Mouse (Mus musculus): ENCODE results near the gene Atp5e.

Atp5e gene

DNA sequence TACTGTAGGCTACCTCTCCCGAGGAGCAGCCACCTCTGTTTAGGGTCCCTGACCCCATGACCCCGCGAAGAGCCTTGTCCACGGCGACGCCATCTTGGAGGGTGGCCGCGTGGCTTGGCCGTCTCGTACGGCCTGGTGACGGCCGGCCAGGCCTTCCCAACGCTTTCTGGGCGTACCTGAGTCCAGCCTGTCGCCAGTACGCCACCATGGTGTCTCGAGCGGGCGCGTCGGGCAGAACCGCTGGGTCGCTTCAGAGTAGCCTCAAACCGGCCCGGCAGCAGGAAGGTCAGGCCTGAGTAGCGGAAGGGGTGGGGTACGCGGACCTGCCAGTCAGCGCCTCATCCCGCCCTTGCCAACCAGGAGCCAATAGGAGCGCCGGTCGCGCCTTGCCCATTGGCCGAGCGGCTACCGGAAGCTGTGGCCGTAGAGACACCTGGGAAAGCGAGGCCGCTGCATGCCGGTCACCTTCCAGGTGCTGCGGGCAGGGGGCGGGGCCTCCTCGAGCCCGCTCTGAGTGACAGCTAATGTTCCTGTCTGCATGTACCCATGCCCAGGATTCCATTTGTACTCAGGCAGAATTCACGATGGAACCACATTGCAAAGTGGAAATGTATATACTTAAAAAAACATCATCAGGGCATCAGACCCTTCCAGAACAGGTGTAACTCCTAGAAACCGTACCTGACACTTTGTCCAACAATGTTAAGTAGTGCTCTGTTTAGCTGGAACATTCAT is at the start of gene Atp5e:
TSS of gene Atp5e (minus strand) at position 317 of the 735 bp plus-strand sequence.
- DNase-seq (ENCODE audit: low spot score): peak; percentile 95

GRCm38 (mm10) chr2:174509825-174510224 is 45.9 kb upstream of the Atp5e start:
- DNase-seq (ENCODE audit: low spot score): no peak

- DNase-seq (ENCODE audit: low spot score): no peak
These were observed 44.1 kb upstream of the Atp5e start for GRCm38 (mm10) chr2:174507998-174508397.

DNA sequence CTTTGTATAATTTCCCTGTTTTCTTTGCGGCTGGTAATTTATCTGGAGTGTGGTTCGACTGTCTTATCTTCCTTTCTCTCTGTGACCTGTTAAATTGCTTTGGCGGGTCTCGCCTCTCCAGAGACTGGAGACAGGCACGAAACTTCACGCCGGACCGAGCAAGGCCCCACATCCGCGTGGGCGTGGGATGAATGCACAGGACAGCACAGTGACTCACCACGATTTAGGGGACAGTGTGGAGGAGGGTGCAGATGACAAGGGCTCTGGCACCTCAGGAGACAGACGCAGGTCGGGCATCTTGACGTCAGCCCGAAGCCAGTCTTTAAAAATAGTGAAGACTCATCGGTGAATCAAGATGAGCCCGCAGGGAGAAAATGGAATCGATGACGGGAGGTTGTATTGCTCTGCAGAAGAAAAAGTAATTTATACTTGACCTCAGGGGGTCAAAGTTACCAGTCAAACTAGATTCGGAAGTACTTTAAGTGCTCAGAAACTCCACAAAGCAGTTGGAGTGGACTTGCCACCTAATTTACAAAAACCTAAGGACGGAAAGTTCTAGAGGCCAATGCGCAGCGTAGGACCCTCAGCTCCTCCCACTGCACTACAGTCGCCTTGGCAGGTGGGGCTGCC is 39.0 kb upstream of the Atp5e start:
- no peak for DNase-seq (ENCODE audit: low spot score)

DNA sequence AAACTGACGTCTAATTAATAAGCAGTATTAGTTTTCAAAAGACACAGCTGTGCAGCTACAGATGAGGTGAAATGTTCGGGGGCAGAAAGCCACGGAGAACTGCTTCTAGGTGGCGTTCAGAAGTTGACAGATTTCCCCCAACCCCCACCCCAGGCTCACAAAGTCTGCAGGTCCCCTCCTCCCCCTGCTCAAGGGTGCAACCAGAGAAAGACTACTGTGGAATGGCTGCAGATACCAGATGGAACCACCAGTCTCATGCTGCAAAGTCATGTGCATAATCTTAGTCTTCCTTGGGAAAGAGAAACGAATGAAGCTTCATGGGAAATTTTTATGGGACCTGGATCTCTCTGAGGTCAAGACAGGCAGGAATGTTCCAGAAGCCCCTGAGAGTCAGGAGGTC is 38.4 kb upstream of the Atp5e start:
- no peak for DNase-seq (ENCODE audit: low spot score)

DNA sequence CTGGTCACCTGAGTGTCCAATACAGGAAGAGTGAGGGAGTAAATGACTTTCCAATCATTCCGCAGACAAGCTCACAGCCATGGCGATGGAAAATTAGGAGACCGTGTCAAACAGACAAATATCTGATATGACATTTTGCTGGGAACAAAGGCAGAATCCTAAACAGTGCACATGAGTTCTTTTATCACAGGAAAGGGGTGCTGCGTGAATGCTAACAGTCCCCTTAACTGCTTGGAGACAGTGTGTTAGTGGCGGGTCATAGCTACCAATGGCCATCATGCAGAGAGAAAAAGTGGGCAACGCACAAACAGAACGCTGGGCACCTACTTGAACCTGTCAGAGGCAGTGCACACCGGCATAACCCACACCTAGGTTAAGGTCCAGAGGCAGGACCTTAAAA is 37.6 kb upstream of the Atp5e start:
- no peak for DNase-seq (ENCODE audit: low spot score)

DNA sequence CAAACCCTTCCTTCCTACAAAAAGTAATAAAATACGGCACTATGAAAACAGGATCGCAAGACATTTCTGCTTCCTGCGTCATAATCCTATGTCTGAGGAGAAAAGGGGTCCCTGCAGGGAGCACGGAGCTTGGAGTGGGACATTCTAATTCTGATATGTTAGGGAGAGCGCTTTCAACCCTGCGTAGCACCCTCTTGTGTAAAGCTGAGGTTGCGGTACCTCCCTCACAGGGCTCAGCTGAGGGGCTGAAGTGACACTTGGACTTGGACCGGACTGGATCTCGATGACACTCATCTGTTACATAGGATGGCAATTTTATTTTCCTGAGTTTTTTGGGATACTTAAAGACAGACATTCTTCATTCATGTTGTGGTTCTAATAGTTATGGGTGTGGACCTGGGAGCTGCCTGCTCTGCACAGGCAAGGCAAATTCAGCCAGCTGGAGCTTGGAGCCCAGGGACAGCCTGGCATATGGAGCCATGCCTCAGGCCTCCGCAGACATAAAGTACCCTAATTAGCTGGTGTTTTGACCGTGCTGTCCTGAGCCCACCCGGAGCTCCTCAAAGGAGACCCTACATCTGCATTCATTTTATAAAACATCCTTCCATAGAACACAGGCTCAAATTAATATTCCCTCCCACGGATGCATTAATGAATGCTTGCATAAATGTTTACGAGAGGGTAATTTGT is 37.1 kb upstream of the Atp5e start:
- DNase-seq (ENCODE audit: low spot score): no peak

GRCm38 (mm10) chr2:174492858-174493257 is 29.0 kb upstream of the Atp5e start:
- DNase-seq (ENCODE audit: low spot score): no peak

GRCm38 (mm10) chr2:174487005-174487404 is 23.1 kb upstream of the Atp5e start:
- DNase-seq (ENCODE audit: low spot score): no peak

DNA sequence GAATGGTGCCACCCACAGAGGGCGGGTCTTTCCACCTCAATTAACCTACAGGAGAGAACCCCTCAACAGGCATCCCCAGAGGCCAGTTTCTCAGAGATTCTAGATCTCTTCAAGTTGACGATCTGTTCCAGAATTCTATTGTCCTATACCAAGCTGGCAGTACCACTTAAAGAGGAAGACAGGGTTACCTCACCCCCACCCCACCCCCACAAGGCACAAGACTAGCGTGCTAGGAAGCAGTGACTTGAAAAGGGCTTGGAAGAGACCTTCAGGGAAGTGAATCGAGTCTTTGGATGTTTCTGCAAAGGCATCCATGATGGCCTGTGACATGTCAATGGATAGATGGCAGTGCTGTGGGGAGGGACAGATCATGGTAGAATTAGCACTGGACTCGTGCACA is 14.8 kb upstream of the Atp5e start:
- no peak for DNase-seq (ENCODE audit: low spot score)

DNA sequence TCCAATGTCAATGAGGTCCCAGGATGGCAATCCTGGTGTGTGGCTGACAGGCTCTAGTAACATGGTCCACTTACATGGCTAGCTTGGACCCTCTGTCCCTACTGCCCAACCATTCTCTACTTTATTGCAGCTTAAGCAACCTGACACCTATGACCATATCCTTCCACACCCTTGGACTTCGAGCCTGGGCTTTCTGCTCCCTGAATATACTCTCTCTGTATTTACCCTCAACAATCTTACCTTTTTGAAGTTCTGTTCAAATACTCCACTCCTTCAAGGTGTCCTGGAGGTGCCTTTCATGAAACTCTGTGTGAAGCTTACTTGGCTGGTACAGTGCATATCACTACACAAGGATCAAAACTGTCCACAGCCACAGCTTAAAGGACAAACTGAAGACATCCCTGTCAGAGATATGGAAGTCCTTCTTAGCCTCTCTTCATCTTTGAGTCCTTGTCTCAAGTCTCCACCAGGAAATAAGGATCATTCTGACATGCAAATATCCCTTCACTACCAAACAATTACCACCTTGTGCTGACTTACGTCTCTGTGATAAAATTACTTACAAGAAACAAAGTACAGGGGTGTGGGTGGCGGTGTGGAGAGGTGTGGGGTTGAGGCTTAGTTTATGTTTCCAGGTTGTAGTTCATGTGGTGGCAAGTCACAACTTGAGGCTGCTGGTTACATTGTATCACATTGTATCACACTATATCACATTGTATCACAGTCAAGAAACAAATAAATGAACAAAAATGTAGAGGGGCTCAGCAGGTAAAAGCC is 13.8 kb upstream of the Atp5e start:
- DNase-seq (ENCODE audit: low spot score): no peak

DNA sequence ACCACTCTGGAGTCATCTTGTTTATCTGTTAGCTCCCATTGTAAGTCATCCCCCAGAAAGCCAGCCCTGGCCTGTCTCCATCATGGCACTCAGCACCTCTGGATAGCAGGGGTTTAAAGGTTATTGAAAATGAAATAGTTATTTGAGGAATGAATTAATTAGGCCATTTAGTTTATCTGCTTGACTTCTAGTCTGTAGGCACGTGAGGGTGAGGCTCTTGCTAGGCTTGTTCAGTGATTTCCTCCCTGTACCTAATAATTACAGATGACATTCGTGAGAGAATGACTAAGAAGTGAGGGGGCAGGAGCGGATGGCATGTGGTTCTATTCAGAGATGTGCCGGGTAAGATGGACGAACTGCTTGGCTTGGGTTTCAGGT is 9.6 kb upstream of the Atp5e start:
- no peak for DNase-seq (ENCODE audit: low spot score)

GRCm38 (mm10) chr2:174472818-174473549 is 9.1 kb upstream of the Atp5e start, which contains the start of gene Prelid3b:
TSS of gene Prelid3b (minus strand) at chr2:174473081.
- DNase-seq (ENCODE audit: low spot score): peak; percentile 100

DNA sequence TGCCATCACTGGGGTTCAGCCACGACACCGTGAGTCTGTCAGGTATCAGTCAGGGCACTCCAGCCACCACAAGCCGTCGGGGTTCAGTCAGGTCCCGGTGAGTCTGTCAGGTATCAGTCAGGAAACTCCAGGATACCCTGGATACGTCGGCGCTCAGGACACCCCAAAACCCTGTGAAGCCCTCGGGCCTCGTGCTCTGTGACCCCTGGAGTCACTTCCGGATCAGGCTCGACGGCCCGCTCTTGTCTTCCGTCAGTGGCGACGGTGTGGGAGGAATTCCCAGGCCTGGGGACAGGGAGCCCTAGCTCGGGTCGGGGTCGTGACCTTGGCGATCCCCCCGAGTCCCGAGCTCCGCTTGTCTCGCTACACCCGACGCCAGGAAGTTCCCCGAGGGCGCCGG is 8.5 kb upstream of the Atp5e start:
- peak; percentile 41 for DNase-seq (ENCODE audit: low spot score)

GRCm38 (mm10) chr2:174470786-174471405 is 7.0 kb upstream of the Atp5e start:
- no peak for DNase-seq (ENCODE audit: low spot score)

DNA sequence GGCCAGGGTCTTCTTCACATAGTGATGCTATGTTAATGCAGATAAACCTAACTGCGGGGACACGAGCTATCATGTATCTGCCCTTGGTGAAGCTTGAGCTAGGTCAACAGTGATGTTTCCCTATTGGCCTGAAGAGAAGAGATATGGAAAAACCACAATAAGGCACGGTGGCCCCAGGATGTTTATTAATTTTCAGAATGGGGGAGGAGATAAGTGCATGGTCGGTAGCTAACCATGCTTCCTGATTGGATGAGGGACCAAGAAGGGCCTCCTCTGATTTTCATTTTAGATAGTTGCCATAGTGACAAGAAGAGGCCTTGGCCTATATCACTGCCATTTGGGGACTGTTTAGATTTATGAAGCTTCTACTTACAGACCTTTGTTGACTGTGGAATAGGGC is 6.4 kb upstream of the Atp5e start:
- DNase-seq (ENCODE audit: low spot score): no peak

DNA sequence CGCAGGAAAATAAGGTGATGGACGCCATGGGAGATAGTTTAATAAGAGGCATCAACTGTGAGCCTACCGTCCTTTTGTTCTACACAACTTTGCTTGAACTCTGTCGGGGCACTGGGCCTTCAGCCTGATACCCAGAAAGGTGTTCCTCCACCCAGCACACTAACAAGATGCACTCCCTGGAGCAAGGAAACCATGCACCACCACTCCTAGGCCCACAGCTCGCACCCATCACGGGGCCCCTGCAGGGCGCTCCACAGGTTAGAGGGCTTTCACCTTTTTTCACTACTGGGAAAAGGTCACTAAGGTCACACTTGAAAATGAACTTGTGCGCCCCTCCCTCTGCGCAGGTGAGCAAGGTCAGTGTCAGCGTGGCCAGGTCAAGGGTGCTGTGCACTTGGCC is 535 bp downstream of the Atp5e start:
- no peak for DNase-seq (ENCODE audit: low spot score)

GRCm38 (mm10) chr2:174459365-174459764 is 4.5 kb downstream of the Atp5e start:
- DNase-seq (ENCODE audit: low spot score): no peak

DNA sequence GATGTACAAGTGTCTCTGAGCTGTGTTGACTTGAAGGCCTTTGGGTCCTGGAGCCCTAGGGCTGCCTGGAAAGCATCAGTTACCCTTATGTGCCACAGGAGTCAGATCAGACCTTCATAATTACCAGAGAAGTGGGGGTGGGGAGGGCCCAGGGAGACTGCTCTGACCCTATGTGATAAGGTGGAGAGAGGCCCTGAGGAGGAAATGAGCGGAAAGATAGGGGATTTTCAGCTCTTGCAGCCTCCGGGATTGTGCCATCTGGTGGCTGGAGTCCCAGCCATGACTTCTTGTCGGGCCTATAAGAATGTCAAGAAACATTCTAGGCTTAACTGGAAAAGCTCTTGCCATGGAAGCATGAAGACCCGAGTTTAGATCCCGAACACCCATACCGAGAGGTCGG is 10.2 kb downstream of the Atp5e start:
- no peak for DNase-seq (ENCODE audit: low spot score)

DNA sequence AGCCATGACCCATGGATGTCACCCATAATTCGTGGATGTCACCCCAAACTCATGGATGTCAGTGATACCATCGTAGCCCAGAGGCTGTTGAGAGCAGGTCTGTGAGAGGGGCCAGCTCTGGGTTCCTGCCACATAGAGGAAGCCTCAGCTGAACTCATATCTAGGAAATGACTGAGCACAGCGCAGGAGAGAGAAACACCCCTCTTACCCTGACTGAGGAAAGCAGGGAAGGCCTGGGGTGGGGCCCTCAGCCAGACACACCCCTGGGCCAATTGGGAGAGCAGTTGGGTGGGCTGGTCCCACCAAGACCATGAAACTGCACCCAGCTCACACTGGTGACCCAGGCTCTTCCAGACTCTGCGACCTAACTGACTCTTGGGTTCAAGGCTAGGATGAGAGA is 13.6 kb downstream of the Atp5e start, which contains the start of gene Tubb1:
TSS of gene Tubb1 (plus strand) at position 343 of the 400 bp plus-strand sequence.
- no peak for DNase-seq (ENCODE audit: low spot score)

DNA sequence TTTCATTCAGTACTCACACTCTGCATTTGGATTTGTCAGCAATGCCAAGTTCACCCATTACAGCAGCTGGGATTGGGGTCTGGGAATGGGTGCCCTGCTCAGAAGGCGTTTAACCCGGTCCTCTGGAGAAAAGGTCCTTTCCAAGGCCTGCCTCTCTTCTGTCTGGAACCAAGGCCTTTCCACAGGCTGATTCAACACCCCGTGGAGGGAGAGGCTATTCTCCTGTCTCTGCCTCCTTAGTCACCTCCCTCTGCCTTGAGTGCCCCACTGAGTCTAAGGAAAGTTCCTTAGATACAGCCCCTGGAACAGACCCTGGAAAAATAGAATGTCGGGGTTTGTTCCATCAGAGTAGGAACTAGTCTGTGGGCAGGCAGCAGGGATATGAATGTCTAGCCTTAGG is 15.5 kb downstream of the Atp5e start:
- no peak for DNase-seq (ENCODE audit: low spot score)
